Comparison of ENCODE assay signal across 18 mouse cellular contexts in genomic region chr15:97905281-97905680, GRCm38 (mm10). TPM values are rescaled to one million over a fixed set of nuclear protein-coding genes. Genes with fewer than 3 reads are reported as not detected.
"Had no signal": no experiment of that assay in that cellular context is flagged by ENCODE, and none has a peak within 500 bp of the region (broad histone marks: within the 10 kb centered on the region; RNA-seq: fewer than 3 reads in every experiment).

No protein-coding gene starts in this region.

- H3K9ac ChIP-seq: limb, embryonic 12.5 days; limb, embryonic 15.5 days; liver, embryonic 14.5 days; liver, postnatal 0 days; lung, embryonic 15.5 days; neural tube, embryonic 13.5 days had no signal

- H3K36me3 ChIP-seq: limb, embryonic 12.5 days; limb, embryonic 15.5 days; lung, embryonic 15.5 days; midbrain, embryonic 10.5 days; neural tube, embryonic 13.5 days had no signal

- ATAC-seq: hindbrain, postnatal 0 days; inflammation-experienced regulatory T-cells, adult 6 months; liver, postnatal 0 days had no signal

- H3K9me3 ChIP-seq: limb, embryonic 12.5 days; limb, embryonic 15.5 days; lung, embryonic 15.5 days; megakaryocyte, embryonic 14.5 days; midbrain, embryonic 10.5 days; neural tube, embryonic 13.5 days had no signal

- H3K4me2 ChIP-seq: limb, embryonic 12.5 days; limb, embryonic 15.5 days; liver, embryonic 11.5 days; lung, embryonic 15.5 days; neural tube, embryonic 13.5 days had no signal

- H3K27ac ChIP-seq: hindbrain, postnatal 0 days; limb, embryonic 12.5 days; limb, embryonic 15.5 days; liver, embryonic 14.5 days; lung, embryonic 15.5 days; midbrain, embryonic 10.5 days; neural tube, embryonic 13.5 days had no signal

- DNase-seq: left cerebral cortex, postnatal 4 days; liver, postnatal 0 days; lung, postnatal 36 days; midbrain, embryonic 14.5 days; retina, postnatal 1 day; right cerebral cortex, postnatal 25 days; thymus, adult 18-20 months; thymus, postnatal 36 days had no signal

- H3K4me3 ChIP-seq: limb, embryonic 12.5 days; limb, embryonic 15.5 days; lung, embryonic 15.5 days; megakaryocyte, embryonic 14.5 days; midbrain, embryonic 10.5 days; neural tube, embryonic 13.5 days had no signal

RNA-seq across cellular contexts. Expression of gene Vdr, which starts 5.1 kb away (rescaled TPM):
- polyA plus RNA-seq: midbrain, embryonic 14.5 days had no signal
